Mouse (Mus musculus) hindbrain, postnatal 0 days (tissue): ENCODE data around the gene Ltb. TPM values are rescaled to one million over a fixed set of nuclear protein-coding genes. Genes with fewer than 3 reads are reported as not detected.

ENCODE experiments used
- ATAC-seq: fragments of 200-750 bp; cut with Nextera tagmentation; 2 replicates; pipeline ENCODE4 v1.8.0; 2017; ENCODE audit warnings: mild to moderate bottlenecking, moderate TSS enrichment, moderate library complexity
- DNase-seq: peaks from one replicate; pipeline ENCODE4 v3.0.0-alpha.2; 2015; ENCODE audit warnings: low spot score
- H3K27ac ChIP-seq: fragments of 300-500 bp; sonication (generic); 2 replicates; pipeline ENCODE4 v1.5.1; 2014; ENCODE audit warnings: mild to moderate bottlenecking
- H3K27me3 ChIP-seq: fragments of 300-500 bp; sonication (generic); 2 replicates; pipeline ENCODE4 v1.6.1; 2014; ENCODE audit warnings: low read length, mixed read lengths; ENCODE audit not compliant: insufficient read depth
- H3K36me3 ChIP-seq: fragments of 300-500 bp; sonication (generic); 2 replicates; pipeline ENCODE4 v1.6.1; 2014; ENCODE audit warnings: low read length, mixed read lengths; ENCODE audit not compliant: insufficient read depth
- H3K4me1 ChIP-seq: fragments of 300-500 bp; sonication (generic); 2 replicates; pipeline ENCODE4 v1.6.1; 2014; ENCODE audit warnings: antibody characterized with exemption, low read length, mixed read lengths; ENCODE audit not compliant: insufficient read depth
- H3K4me2 ChIP-seq: fragments of 300-500 bp; sonication (generic); 2 replicates; pipeline ENCODE4 v1.6.1; 2014; ENCODE audit warnings: low read depth, mild to moderate bottlenecking, low read length, moderate library complexity, mixed read lengths
- H3K4me3 ChIP-seq: fragments of 300-500 bp; sonication (generic); 2 replicates; pipeline ENCODE4 v1.5.1; 2014; ENCODE audit warnings: low read length
- H3K9ac ChIP-seq: fragments of 300-500 bp; sonication (generic); replicated peaks from 2 replicates; pipeline ENCODE4 v1.6.1; 2014; ENCODE audit warnings: mild to moderate bottlenecking, low read length, moderate library complexity, mixed read lengths
- H3K9me3 ChIP-seq: fragments of 300-500 bp; sonication (generic); 2 replicates; pipeline ENCODE4 v1.6.1; 2016; ENCODE audit warnings: low read length, mixed read lengths
- CTCF ChIP-seq: IDR thresholded peaks from 2 replicates; pipeline ENCODE4 v1.5.1; 2016; ENCODE audit warnings: antibody characterized with exemption, control low read depth, low read depth
- WGBS: fragments of 180-500 bp; shearing (Covaris S2); extraction: QIAGEN DNeasy Blood & Tissue Kit; methylation state at CpG from one replicate; pipeline ENCODE4 v1.1.7; 2014; 5-methylcytosine and 5-hydroxymethylcytosine counted together
- polyA plus RNA-seq: library from polyadenylated mRNA; unstranded; fragments of >200 nt; fragmentation: Nextera tagmentation; extraction: Ambion mirVana; gene quantifications from 2 replicates; pipeline ENCODE4 v1.2.1, GENCODE M21; 2015
- total RNA-seq: library from RNA; depleted of rRNA; stranded (reverse); fragments of >200 nt; gene quantifications from 2 replicates; pipeline ENCODE4 v1.2.3, GENCODE M21; 2014

Gene Ltb
- total and polyA plus RNA-seq, 2 experiments from 2014 or later, result 1.2 TPM; not detected in 1

GRCm38 (mm10) chr17:35180093-35180492 lies 14.1 kb upstream of the Ltb start:
- no peak for TF ChIP-seq CTCF
- ATAC-seq, result no peak
- 84% methylated on average over 5 of the region's 5 CpGs for WGBS

GRCm38 (mm10) chr17:35185639-35186611 lies 8.3 kb upstream of the Ltb start:
- H3K27me3 ChIP-seq, result no peaks in the 10 kb centered on the region
- no peaks in the 10 kb centered on the region for H3K36me3 ChIP-seq
- peak; percentile 69; the same call in 1 of the 2 replicates for ATAC-seq
- H3K4me1 ChIP-seq, result no peaks in the 10 kb centered on the region
- no peak for TF ChIP-seq CTCF
- H3K27ac ChIP-seq, result peak overlapping the region; percentile 66
- H3K9ac ChIP-seq, result peak overlapping the region; percentile 35; the same call in 1 of the 2 replicates
- H3K4me3 ChIP-seq, result peak overlapping the region; percentile 38
- peak; percentile 46 for DNase-seq
- 4% methylated on average over 17 of the region's 18 CpGs for WGBS
- peak overlapping the region; percentile 63 for H3K4me2 ChIP-seq
- no peaks in the 10 kb centered on the region for H3K9me3 ChIP-seq

More at GRCm38 (mm10) chr17:35180093-35180492, 14.1 kb upstream of the Ltb start:
- Histone ChIP-seq H3K36me3 (no peaks in the 10 kb centered on the region), H3K9ac (no peak overlapping the region), H3K9me3 (no peaks in the 10 kb centered on the region), H3K4me1 (no peaks in the 10 kb centered on the region), H3K27ac (no peak overlapping the region), H3K4me3 (no peak overlapping the region), H3K4me2 (no peak overlapping the region), H3K27me3 (no peaks in the 10 kb centered on the region)
- DNase-seq, result no peak

GRCm38 (mm10) chr17:35186681-35187080 lies 7.6 kb upstream of the Ltb start:
- Histone ChIP-seq H3K36me3 (no peaks in the 10 kb centered on the region), H3K9me3 (no peaks in the 10 kb centered on the region), H3K27ac (peak overlapping the region; percentile 66), H3K9ac (peak overlapping the region; percentile 35; the same call in 1 of the 2 replicates), H3K4me1 (no peaks in the 10 kb centered on the region), H3K4me2 (peak overlapping the region; percentile 63), H3K4me3 (peak overlapping the region; percentile 38), H3K27me3 (no peaks in the 10 kb centered on the region)
- TF ChIP-seq CTCF, result no peak
- WGBS, result 0% methylated on average over 4 of the region's 4 CpGs
- ATAC-seq (peak; percentile 62; the same call in 1 of the 2 replicates), DNase-seq (peak; percentile 31)

- H3K9me3 ChIP-seq, result no peaks in the 10 kb centered on the region
- DNase-seq, result no peak
- no peaks in the 10 kb centered on the region for H3K36me3 ChIP-seq
- 71% methylated on average over 4 of the region's 4 CpGs for WGBS
- H3K27ac ChIP-seq, result no peak overlapping the region
- H3K4me1 ChIP-seq, result no peaks in the 10 kb centered on the region
- no peak overlapping the region for H3K4me2 ChIP-seq
- no peak for TF ChIP-seq CTCF
- no peak overlapping the region for H3K4me3 ChIP-seq
- no peaks in the 10 kb centered on the region for H3K27me3 ChIP-seq
- no peak for ATAC-seq
- no peak overlapping the region for H3K9ac ChIP-seq
Measured at GRCm38 (mm10) chr17:35187345-35187744, 6.9 kb upstream of the Ltb start.

DNA sequence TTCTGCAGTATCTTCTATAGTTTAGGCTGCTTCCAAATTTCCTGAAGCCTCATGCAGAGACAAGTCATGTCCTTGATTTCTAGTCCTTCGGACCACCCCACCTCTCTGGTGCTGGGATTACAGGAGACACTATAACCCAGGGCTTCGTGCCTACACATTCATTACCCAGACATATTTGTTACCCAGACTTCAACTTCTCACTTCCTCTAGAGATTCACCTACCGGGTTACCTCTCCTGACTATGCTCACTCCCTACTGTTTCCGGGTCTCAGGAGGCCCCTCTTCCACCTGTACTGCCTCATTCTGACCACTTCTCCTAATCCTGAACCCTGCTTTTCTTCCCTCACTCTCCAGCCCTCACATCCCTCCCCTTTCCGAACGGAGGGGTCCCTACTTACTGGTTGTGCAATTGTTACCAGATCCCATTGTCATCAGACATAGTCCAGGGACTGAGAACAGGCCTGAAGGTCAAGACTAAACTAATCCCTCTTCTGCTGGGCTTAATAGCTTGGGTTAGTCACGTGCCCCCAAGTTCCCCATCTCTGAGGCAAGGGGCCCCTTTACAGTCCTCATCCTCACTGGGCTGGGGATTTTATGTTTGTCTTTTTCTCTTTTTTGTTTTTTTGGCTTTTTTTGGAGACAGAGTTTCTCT lies 6.2 kb upstream of the Ltb start, which contains the start of gene Lst1:
Gene Lst1, minus strand, starts transcription at position 481 of the 652 bp plus-strand sequence.
- ATAC-seq, result no peak
- Histone ChIP-seq H3K36me3 (no peaks in the 10 kb centered on the region), H3K27ac (no peak within 1 kb of the TSS; the same call in 1 of the 2 replicates), H3K9me3 (no peaks in the 10 kb centered on the region), H3K4me3 (no peak within 1 kb of the TSS), H3K4me2 (no peak within 1 kb of the TSS), H3K4me1 (no peaks in the 10 kb centered on the region), H3K27me3 (no peaks in the 10 kb centered on the region), H3K9ac (no peak within 1 kb of the TSS)
- DNase-seq, result no peak
- TF ChIP-seq CTCF, result no peak
- WGBS, result 72% methylated on average over 7 of the region's 7 CpGs

DNA sequence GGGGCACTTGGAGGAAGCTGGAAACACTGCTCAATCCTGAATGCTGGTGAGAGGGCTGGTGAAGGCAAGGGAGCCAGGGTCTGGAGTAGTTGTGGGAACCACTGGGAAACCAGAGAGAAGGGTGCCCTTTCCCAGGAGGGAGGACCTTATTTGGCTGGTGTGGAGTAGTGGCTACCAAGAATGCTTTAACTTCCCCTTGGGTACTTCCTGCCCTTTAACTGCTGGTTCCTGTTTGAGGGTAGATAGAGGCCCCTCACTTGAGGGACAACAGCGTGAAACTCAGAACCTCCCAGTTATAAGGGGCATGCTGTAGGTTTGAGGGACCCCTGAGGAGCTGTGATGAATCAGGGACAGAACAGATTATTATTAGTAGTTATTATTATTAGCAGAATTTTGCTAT lies 5.1 kb upstream of the Ltb start:
- no peaks in the 10 kb centered on the region for H3K9me3 ChIP-seq
- H3K4me1 ChIP-seq, result no peaks in the 10 kb centered on the region
- no peaks in the 10 kb centered on the region for H3K36me3 ChIP-seq
- no peak for ATAC-seq
- no peaks in the 10 kb centered on the region for H3K27me3 ChIP-seq
- 75% methylated on average over 1 of the region's 1 CpGs for WGBS
- DNase-seq, result no peak
- no peak overlapping the region for H3K27ac ChIP-seq
- no peak overlapping the region for H3K4me3 ChIP-seq
- H3K9ac ChIP-seq, result no peak overlapping the region
- no peak overlapping the region for H3K4me2 ChIP-seq
- no peak for TF ChIP-seq CTCF
